Mouse (Mus musculus): Measurements from ENCODE around the gene Rwdd2a. TPM values are rescaled to one million over a fixed set of nuclear protein-coding genes. Genes with fewer than 3 reads are reported as not detected.

The Rwdd2a gene
- polyA plus RNA-seq, 1 experiment from 2014 or later = 5.3 TPM

DNA sequence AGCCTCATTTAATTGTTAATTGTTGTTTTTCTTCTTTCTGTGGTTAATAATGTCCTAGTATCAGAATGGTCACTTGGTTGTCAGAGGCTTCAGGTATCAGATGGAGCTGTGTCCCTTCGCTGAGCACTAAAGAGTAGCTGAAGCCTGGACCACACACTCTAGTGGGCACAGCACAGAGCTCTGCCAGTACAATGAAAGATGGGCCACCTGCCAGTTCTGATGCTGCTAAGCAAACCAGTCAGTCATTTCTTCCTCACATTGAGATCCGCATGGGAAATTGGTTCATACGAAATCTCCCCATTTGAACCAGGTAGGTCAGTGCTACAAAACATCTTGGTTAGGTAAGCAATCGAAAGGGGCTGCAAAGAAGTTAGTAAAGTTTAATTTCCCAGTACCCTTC lies 17.1 kb upstream of the Rwdd2a start:
- Histone ChIP-seq H3K4me3 (ENCODE audit: low read length) (no peak overlapping the region), H3K4me2 (ENCODE audit: low read depth, low read length) (no peak overlapping the region), H3K36me3 (ENCODE audit: control insufficient read depth, insufficient read depth, low read length) (peaks cover 28% of the 10 kb centered on the region), H3K4me1 (replicated peaks; ENCODE audit: control insufficient read depth, insufficient read depth, low read length) (no peaks in the 10 kb centered on the region), H3K9ac (ENCODE audit: low read length) (no peak overlapping the region), H3K27me3 (ENCODE audit: control insufficient read depth, insufficient read depth, low read depth, low read length) (no peaks in the 10 kb centered on the region), H3K9me3 (ENCODE audit: control insufficient read depth, low read length) (no peaks in the 10 kb centered on the region), H3K27ac (ENCODE audit: low read length) (no peak overlapping the region)
- WGBS = 90% methylated on average over 4 of the region's 4 CpGs
- no peak for ATAC-seq (ENCODE audit: low read depth)

DNA sequence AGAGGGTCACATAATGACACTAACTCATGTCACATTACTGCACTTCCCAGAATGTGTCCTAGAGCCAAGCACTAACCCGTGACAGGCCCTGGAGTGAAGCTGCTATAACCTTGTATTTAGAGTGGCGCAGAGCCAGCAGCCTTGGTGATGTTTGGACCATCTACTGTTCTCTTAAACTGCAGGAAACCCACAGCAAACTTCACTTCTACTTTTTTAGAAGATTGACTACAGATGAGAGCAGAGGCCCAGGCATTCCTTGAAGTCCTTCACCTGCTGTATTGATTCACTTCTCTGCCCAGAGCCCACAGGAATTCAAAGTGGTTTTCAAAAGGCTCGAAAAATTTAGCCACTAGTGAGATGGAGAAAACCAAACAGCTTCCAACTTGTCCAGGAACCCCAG lies 11.2 kb upstream of the Rwdd2a start:
- H3K36me3 ChIP-seq (ENCODE audit: control insufficient read depth, insufficient read depth, low read length) = peaks cover 33% of the 10 kb centered on the region
- ATAC-seq (ENCODE audit: low read depth) = peak; percentile 87

DNA sequence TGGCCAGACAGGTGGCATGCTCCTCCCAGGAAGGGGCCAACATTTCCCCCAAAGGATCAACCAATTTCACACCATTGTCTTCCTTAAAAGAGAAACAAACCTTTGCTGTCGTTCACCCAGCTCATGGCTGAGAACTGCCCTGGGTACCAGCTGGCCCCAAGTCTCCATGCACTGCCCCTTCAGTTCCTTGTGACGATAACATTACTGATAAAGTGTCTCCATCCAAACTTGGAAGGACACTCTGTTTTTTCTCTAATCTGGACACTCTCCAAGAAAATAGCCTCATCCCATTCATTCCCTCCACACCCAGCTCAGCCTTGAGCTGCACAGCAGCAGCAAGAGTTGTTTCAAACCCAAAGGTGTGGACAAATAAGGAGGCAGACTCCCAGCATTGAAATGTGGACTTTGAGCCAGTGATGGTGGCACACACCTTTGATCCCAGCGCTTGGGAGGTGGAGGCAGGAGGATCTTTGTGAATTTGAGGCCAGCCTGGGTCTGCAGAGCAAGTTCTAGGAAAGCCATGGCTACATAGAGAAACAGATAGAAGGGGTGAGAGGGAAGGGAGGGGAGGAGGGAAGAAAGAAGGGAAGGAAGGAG lies 2.4 kb upstream of the Rwdd2a start:
- ATAC-seq (ENCODE audit: low read depth) = no peak

More for the DNA sequence above, 11.2 kb upstream of the Rwdd2a start:
- H3K4me2 ChIP-seq (ENCODE audit: low read depth, low read length) = no peak overlapping the region
- H3K27me3 ChIP-seq (ENCODE audit: control insufficient read depth, insufficient read depth, low read depth, low read length) = no peaks in the 10 kb centered on the region
- no peak overlapping the region for H3K9ac ChIP-seq (ENCODE audit: low read length)
- no peaks in the 10 kb centered on the region; the same call in 1 of the 2 replicates for H3K4me1 ChIP-seq (replicated peaks; ENCODE audit: control insufficient read depth, insufficient read depth, low read length)
- 53% methylated on average over 3 of the region's 3 CpGs for WGBS
- H3K9me3 ChIP-seq (ENCODE audit: control insufficient read depth, low read length) = no peaks in the 10 kb centered on the region
- H3K27ac ChIP-seq (ENCODE audit: low read length) = peak overlapping the region; percentile 87
- H3K4me3 ChIP-seq (ENCODE audit: low read length) = no peak overlapping the region

DNA sequence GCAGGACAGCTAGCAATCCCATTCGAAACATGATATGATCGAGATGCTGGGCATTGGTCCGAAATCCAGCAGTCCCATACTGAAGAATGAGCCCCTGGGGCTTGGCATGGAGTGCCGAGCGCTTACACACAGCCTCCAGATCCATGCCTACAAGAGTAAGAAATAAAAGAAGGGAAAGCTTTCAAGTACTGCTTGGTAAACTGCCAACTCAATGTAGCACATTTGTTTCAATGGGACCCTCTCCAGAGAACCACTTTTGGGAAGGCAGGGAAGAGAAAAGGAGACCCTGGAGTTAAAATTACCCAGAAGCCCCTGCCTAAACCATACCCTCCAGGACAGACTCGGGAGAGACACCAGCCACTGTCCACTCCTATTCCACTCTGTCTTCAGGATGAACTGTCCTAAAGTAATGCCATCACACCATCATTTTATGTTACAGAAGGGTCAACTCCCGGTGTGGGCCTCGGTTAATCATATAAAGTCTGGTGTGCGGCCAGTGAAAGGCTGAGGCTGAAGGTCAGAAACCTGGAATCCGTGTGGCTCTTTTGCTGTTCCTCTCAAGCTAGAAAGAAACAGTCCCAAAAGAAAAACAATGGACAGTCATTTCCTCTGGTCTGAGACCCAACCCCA lies 1.4 kb upstream of the Rwdd2a start:
- 61% methylated on average over 10 of the region's 10 CpGs for WGBS
- peak overlapping the region; percentile 74; the same call in 1 of the 2 replicates for H3K9ac ChIP-seq (ENCODE audit: low read length)
- H3K4me1 ChIP-seq (replicated peaks; ENCODE audit: control insufficient read depth, insufficient read depth, low read length) = peaks cover 20% of the 10 kb centered on the region
- H3K4me3 ChIP-seq (ENCODE audit: low read length) = peak overlapping the region; percentile 65
- no peak overlapping the region for H3K27ac ChIP-seq (ENCODE audit: low read length)
- H3K4me2 ChIP-seq (ENCODE audit: low read depth, low read length) = peak overlapping the region; percentile 83
- H3K9me3 ChIP-seq (ENCODE audit: control insufficient read depth, low read length) = no peaks in the 10 kb centered on the region
- ATAC-seq (ENCODE audit: low read depth) = no peak
- H3K36me3 ChIP-seq (ENCODE audit: control insufficient read depth, insufficient read depth, low read length) = peaks cover 13% of the 10 kb centered on the region
- no peaks in the 10 kb centered on the region for H3K27me3 ChIP-seq (ENCODE audit: control insufficient read depth, insufficient read depth, low read depth, low read length)

More for the DNA sequence above, 2.4 kb upstream of the Rwdd2a start:
- Histone ChIP-seq H3K4me3 (ENCODE audit: low read length) (no peak overlapping the region), H3K9me3 (ENCODE audit: control insufficient read depth, low read length) (no peaks in the 10 kb centered on the region), H3K4me2 (ENCODE audit: low read depth, low read length) (no peak overlapping the region), H3K4me1 (replicated peaks; ENCODE audit: control insufficient read depth, insufficient read depth, low read length) (peaks cover 20% of the 10 kb centered on the region), H3K27ac (ENCODE audit: low read length) (no peak overlapping the region), H3K36me3 (ENCODE audit: control insufficient read depth, insufficient read depth, low read length) (peaks cover 19% of the 10 kb centered on the region), H3K27me3 (ENCODE audit: control insufficient read depth, insufficient read depth, low read depth, low read length) (no peaks in the 10 kb centered on the region), H3K9ac (ENCODE audit: low read length) (no peak overlapping the region)
- WGBS = 58% methylated on average over 3 of the region's 3 CpGs

DNA sequence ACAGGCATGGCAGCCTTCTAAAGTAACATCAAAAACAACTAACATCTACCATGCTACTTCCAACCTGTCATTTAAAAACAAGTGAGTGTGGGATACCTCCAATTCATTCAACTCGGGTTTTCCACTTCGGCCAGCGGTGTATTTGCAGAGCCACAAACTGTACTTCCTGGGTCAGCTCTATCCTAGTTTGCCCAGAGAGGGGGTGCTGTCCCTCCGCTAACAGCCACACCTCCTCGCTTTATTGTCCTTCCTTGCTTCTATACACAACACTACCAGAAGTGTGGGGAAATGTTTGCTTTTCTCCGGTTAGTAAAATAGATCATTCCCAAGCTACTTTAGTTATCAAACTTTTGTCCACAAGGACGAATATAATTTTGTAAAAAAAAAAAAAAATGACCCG lies 845 bp upstream of the Rwdd2a start:
- no peaks in the 10 kb centered on the region for H3K27me3 ChIP-seq (ENCODE audit: control insufficient read depth, insufficient read depth, low read depth, low read length)
- no peaks in the 10 kb centered on the region for H3K9me3 ChIP-seq (ENCODE audit: control insufficient read depth, low read length)
- H3K4me3 ChIP-seq (ENCODE audit: low read length) = peak overlapping the region; percentile 65
- 3% methylated on average over 8 of the region's 8 CpGs for WGBS
- peaks cover 12% of the 10 kb centered on the region for H3K36me3 ChIP-seq (ENCODE audit: control insufficient read depth, insufficient read depth, low read length)
- peaks cover 20% of the 10 kb centered on the region for H3K4me1 ChIP-seq (replicated peaks; ENCODE audit: control insufficient read depth, insufficient read depth, low read length)
- peak overlapping the region; percentile 74 for H3K9ac ChIP-seq (ENCODE audit: low read length)
- H3K27ac ChIP-seq (ENCODE audit: low read length) = no peak overlapping the region
- peak overlapping the region; percentile 83 for H3K4me2 ChIP-seq (ENCODE audit: low read depth, low read length)
- no peak for ATAC-seq (ENCODE audit: low read depth)

DNA sequence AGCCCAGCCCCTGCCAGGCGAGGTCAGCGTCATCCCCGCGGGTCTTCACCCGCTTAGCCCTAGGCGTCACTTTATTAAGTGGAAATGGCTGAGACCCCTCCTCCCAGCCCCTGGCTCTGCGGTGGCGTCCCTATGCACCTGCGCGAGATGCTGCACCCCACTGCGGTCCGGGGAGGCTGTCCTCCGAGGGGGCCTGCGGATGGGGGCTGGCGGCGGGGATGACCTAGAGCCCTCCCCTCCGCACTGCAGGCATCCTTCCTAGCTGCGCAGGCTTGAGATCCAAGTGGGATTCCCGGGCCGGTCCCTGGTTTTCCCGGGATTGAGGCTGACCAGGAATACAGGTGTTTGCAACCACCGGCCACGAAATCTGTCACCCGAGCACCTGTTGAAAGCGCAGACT lies 405 bp downstream of the Rwdd2a start:
- H3K4me1 ChIP-seq (replicated peaks; ENCODE audit: control insufficient read depth, insufficient read depth, low read length) = peaks cover 20% of the 10 kb centered on the region
- H3K9me3 ChIP-seq (ENCODE audit: control insufficient read depth, low read length) = no peaks in the 10 kb centered on the region
- H3K4me3 ChIP-seq (ENCODE audit: low read length) = peak overlapping the region; percentile 65
- H3K36me3 ChIP-seq (ENCODE audit: control insufficient read depth, insufficient read depth, low read length) = peaks cover 8% of the 10 kb centered on the region
- peak overlapping the region; percentile 68 for H3K9ac ChIP-seq (ENCODE audit: low read length)
- WGBS = under 1% methylated on average over 25 of the region's 25 CpGs
- H3K27ac ChIP-seq (ENCODE audit: low read length) = no peak overlapping the region
- H3K4me2 ChIP-seq (ENCODE audit: low read depth, low read length) = peak overlapping the region; percentile 100
- H3K27me3 ChIP-seq (ENCODE audit: control insufficient read depth, insufficient read depth, low read depth, low read length) = no peaks in the 10 kb centered on the region
- peak; percentile 22; the same call in 1 of the 2 replicates for ATAC-seq (ENCODE audit: low read depth)

DNA sequence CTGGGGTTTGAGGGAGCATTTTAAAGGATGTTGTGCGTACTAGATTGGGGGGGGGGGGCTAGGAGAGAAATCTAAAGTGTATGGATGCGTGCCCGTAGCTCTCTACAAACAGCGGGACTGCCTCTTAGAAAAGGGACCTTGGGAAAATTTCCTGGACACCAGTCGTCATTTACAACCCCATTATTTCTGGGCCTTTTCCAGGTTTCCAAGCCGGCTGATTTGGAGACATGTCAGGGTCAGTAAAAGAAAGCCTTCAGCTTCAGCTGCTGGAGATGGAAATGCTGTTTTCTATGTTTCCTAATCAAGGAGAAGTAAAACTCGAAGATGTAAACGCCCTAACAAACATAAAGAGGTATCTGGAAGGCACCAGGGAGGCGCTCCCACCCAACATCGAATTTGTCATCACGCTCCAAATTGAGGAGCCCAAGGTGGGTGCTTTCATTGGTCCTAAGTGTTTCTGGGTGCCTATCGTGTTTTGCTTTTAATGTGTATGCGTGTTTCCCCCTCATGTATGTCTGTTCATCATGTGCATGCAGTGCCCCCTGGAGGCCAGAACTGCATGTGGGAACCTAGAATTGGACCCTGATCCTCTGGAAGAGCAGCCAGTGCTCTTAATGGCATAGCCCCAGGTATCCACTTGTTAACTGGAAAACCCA lies 973 bp downstream of the Rwdd2a start:
- Histone ChIP-seq H3K9me3 (ENCODE audit: control insufficient read depth, low read length) (no peaks in the 10 kb centered on the region), H3K4me1 (replicated peaks; ENCODE audit: control insufficient read depth, insufficient read depth, low read length) (peaks cover 20% of the 10 kb centered on the region), H3K27me3 (ENCODE audit: control insufficient read depth, insufficient read depth, low read depth, low read length) (no peaks in the 10 kb centered on the region), H3K27ac (ENCODE audit: low read length) (no peak overlapping the region), H3K4me3 (ENCODE audit: low read length) (peak overlapping the region; percentile 65), H3K36me3 (ENCODE audit: control insufficient read depth, insufficient read depth, low read length) (peaks cover 8% of the 10 kb centered on the region), H3K4me2 (ENCODE audit: low read depth, low read length) (peak overlapping the region; percentile 100), H3K9ac (ENCODE audit: low read length) (peak overlapping the region; percentile 68; the same call in 1 of the 2 replicates)
- ATAC-seq (ENCODE audit: low read depth) = peak; percentile 36
- WGBS = 11% methylated on average over 13 of the region's 13 CpGs

DNA sequence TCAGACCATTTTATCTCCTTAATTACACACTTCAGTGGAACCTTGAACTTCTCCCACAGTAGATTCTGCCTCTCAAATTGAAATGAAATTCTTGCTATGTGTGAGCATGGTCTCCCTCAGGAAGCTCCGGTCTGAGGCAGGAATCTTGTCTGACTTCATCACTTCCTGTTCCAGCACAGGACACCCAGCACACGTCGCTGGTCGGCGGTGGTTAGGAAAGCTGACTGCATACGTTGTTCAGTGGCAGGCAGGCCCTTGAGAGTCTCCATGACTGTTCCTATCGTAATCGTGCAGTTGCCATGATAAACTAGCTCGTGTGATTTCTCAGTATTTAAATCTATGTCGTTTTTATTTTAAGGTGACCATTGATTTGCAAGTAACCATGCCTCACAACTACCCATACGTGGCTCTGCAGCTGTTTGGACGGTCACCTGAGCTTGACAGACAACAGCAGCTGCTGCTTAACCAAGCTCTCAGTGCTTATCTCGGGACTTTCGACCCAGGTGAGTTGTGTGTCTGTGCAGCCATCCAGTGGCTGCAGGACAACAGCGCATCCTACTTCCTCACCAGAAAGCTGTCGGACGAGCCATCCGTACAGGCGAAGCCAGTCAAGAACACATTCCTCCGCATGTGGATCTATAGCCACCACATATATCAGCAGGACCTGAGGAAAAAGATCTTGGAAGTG lies 2.0 kb downstream of the Rwdd2a start:
- no peaks in the 10 kb centered on the region for H3K27me3 ChIP-seq (ENCODE audit: control insufficient read depth, insufficient read depth, low read depth, low read length)
- no peaks in the 10 kb centered on the region for H3K9me3 ChIP-seq (ENCODE audit: control insufficient read depth, low read length)
- H3K4me2 ChIP-seq (ENCODE audit: low read depth, low read length) = no peak overlapping the region
- H3K9ac ChIP-seq (ENCODE audit: low read length) = no peak overlapping the region
- H3K36me3 ChIP-seq (ENCODE audit: control insufficient read depth, insufficient read depth, low read length) = peaks cover 6% of the 10 kb centered on the region
- no peak for ATAC-seq (ENCODE audit: low read depth)
- no peak overlapping the region for H3K4me3 ChIP-seq (ENCODE audit: low read length)
- H3K4me1 ChIP-seq (replicated peaks; ENCODE audit: control insufficient read depth, insufficient read depth, low read length) = peaks cover 20% of the 10 kb centered on the region
- 65% methylated on average over 20 of the region's 20 CpGs for WGBS
- H3K27ac ChIP-seq (ENCODE audit: low read length) = no peak overlapping the region

DNA sequence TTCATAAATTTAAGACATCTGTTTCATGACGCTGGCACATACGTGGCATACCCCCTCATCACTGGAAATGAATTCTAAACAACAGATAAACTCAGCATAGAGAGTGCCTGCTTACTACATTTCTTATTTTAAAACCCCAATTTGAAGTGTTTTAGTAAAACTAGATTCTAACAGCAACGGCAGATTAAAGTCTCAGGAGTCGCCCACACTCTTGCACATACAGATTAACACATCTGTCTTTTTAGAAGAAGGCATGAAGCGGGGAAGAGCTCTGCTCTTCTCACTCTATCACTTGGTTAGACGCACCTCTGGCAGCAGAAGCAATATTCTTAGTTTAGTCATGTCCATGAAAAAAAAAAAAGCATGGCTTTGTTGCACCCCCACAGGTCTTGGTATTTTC lies 3.4 kb downstream of the Rwdd2a start:
- H3K4me3 ChIP-seq (ENCODE audit: low read length) = no peak overlapping the region
- no peak overlapping the region for H3K27ac ChIP-seq (ENCODE audit: low read length)
- H3K9me3 ChIP-seq (ENCODE audit: control insufficient read depth, low read length) = no peaks in the 10 kb centered on the region
- WGBS = 77% methylated on average over 6 of the region's 6 CpGs
- H3K36me3 ChIP-seq (ENCODE audit: control insufficient read depth, insufficient read depth, low read length) = no peaks in the 10 kb centered on the region
- no peak overlapping the region for H3K9ac ChIP-seq (ENCODE audit: low read length)
- no peak overlapping the region for H3K4me2 ChIP-seq (ENCODE audit: low read depth, low read length)
- no peaks in the 10 kb centered on the region for H3K27me3 ChIP-seq (ENCODE audit: control insufficient read depth, insufficient read depth, low read depth, low read length)
- peaks cover 13% of the 10 kb centered on the region for H3K4me1 ChIP-seq (replicated peaks; ENCODE audit: control insufficient read depth, insufficient read depth, low read length)
- ATAC-seq (ENCODE audit: low read depth) = no peak

All from lung, embryonic 16.5 days (tissue).